Mouse (Mus musculus): ENCODE results near the gene Coq2. TPM values are rescaled to one million over a fixed set of nuclear protein-coding genes. Genes with fewer than 3 reads are reported as not detected.

Gene Coq2
- polyA plus RNA-seq, 1 experiment from 2014 or later = 13.7 TPM

DNA sequence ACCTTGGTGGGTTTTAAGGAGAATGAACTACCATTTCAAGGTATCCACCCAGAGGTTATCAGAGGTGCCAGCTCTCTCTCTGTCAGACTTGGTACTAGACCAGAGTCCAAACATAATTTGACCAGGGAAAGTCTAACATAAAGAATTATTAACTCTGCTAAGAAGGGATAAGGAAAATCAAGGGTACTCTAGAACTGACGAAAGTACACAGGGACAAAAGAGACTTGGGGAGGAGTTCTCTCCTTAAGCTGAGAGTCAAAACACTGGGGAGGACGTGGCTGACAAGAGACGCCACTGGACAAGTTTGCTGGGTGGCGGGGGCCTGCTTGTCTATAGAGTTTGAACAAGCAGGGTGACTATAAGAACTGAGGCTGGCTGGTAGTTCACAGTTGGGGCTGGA lies 28.4 kb downstream of the Coq2 start:
- no peaks in the 10 kb centered on the region for H3K79me2 ChIP-seq (ENCODE audit: inconsistent target)
- no peaks in the 10 kb centered on the region for H3K36me3 ChIP-seq (ENCODE audit: inconsistent target)
- 98% methylated on average over 4 of the region's 4 CpGs for WGBS (ENCODE audit: missing documents)
- H3K4me3 ChIP-seq (ENCODE audit: inconsistent target) = no peak overlapping the region
- H3K27ac ChIP-seq = no peak overlapping the region

GRCm38 (mm10) chr5:100643991-100644535 lies 30.9 kb downstream of the Coq2 start:
- H3K79me2 ChIP-seq (ENCODE audit: inconsistent target) = no peaks in the 10 kb centered on the region
- H3K36me3 ChIP-seq (ENCODE audit: inconsistent target) = no peaks in the 10 kb centered on the region
- 24% methylated on average over 7 of the region's 7 CpGs for WGBS (ENCODE audit: missing documents)
- H3K27ac ChIP-seq = peak overlapping the region; percentile 4; the same call in 1 of the 2 replicates
- H3K4me3 ChIP-seq (ENCODE audit: inconsistent target) = no peak overlapping the region

DNA sequence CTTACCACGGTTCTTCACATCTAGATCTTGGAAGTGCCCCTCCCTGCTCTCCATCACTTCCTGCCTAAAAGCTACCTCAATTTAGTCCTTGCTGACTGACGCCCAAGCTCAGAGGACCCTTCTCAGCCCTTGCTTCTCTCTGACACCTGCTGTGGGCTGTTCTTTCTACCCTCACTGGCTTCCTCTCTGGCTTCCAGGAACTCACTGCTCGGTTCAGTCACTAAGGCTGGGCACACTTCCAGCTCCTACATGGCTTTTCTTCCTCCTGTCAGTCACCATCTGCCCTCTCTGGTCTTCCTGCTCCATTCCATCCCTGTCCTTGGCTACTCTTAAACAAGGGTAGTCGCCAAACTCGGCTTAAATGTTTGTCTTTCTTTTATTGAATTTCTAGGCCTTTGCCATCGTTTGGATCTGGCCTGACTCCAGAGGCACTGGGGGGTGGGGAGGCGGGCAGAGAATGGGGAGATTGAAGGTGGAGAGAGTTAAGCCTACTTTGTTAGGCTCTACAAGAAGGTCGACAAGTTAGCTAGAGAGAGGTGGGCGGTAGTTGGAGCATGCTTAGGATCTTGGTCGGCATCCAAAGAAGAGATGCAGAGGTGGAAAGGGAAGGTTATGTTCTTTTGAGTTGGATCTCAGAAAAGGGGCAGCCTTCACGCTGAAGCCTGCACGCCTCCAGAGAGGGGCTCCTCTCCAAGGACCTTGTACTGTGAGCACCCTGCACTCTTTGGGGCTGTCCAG lies 31.5 kb downstream of the Coq2 start:
- Histone ChIP-seq H3K79me2 (ENCODE audit: inconsistent target) (no peaks in the 10 kb centered on the region), H3K4me3 (ENCODE audit: inconsistent target) (no peak overlapping the region), H3K36me3 (ENCODE audit: inconsistent target) (no peaks in the 10 kb centered on the region), H3K27ac (peak overlapping the region; percentile 4; the same call in 1 of the 2 replicates)
- 27% methylated on average over 12 of the region's 12 CpGs for WGBS (ENCODE audit: missing documents)

- Histone ChIP-seq H3K4me3 (ENCODE audit: inconsistent target) (no peak overlapping the region), H3K36me3 (ENCODE audit: inconsistent target) (no peaks in the 10 kb centered on the region), H3K27ac (no peak overlapping the region), H3K79me2 (ENCODE audit: inconsistent target) (no peaks in the 10 kb centered on the region)
- WGBS (ENCODE audit: missing documents) = 55% methylated on average over 5 of the region's 5 CpGs
Measured at GRCm38 (mm10) chr5:100642316-100642715, 32.6 kb downstream of the Coq2 start.

DNA sequence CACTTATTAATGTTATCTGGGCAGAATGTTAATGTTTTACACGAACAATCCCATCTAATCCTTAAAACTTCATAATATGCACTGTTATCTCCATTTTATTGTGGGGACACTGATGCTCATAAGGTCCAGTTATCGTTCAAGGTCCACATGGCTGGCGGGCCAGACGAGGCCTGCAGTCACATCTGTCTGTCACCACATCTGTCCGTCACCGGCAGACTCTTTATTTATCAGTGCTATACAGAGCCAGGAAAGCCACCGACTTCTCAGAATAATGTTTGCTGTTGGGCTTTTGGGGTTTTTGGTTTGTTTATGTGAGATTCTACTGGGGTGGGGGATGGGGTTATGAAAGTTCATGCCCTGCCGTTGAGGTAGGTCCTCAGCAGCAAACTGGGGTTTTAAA lies 36.5 kb downstream of the Coq2 start:
- Histone ChIP-seq H3K4me3 (ENCODE audit: inconsistent target) (no peak overlapping the region), H3K36me3 (ENCODE audit: inconsistent target) (no peaks in the 10 kb centered on the region), H3K27ac (peak overlapping the region; percentile 46; the same call in 1 of the 2 replicates), H3K79me2 (ENCODE audit: inconsistent target) (no peaks in the 10 kb centered on the region)
- 51% methylated on average over 8 of the region's 8 CpGs for WGBS (ENCODE audit: missing documents)

GRCm38 (mm10) chr5:100636794-100637544 lies 38.0 kb downstream of the Coq2 start:
- Histone ChIP-seq H3K36me3 (ENCODE audit: inconsistent target) (no peaks in the 10 kb centered on the region), H3K27ac (peak overlapping the region; percentile 82), H3K4me3 (ENCODE audit: inconsistent target) (no peak overlapping the region), H3K79me2 (ENCODE audit: inconsistent target) (no peaks in the 10 kb centered on the region)
- 24% methylated on average over 8 of the region's 8 CpGs for WGBS (ENCODE audit: missing documents)

DNA sequence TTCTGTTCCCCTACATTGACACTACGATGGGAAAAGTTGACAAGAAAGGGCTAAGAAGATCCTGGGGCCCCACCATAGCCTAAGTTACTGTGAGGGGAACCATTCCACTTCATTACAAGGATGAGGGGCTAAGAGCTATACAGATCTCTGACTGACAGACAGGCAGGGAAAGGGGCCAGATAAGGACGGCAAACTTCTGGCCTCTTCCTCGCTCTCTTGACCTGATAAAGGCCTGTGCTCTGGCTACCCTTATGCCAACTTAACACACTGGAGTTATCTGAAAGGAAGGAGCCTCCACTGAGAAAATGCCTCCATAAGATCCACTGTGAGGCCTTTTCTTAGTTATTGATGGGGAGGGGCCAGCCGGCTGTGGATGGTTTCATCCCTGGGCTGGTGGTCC lies 39.0 kb downstream of the Coq2 start:
- H3K79me2 ChIP-seq (ENCODE audit: inconsistent target) = no peaks in the 10 kb centered on the region
- no peak overlapping the region for H3K4me3 ChIP-seq (ENCODE audit: inconsistent target)
- peak overlapping the region; percentile 82 for H3K27ac ChIP-seq
- H3K36me3 ChIP-seq (ENCODE audit: inconsistent target) = no peaks in the 10 kb centered on the region
- WGBS (ENCODE audit: missing documents) = 86% methylated on average over 4 of the region's 4 CpGs

GRCm38 (mm10) chr5:100634885-100635478 lies 40.0 kb downstream of the Coq2 start:
- H3K79me2 ChIP-seq (ENCODE audit: inconsistent target) = no peaks in the 10 kb centered on the region
- no peak overlapping the region for H3K4me3 ChIP-seq (ENCODE audit: inconsistent target)
- peak overlapping the region; percentile 82 for H3K27ac ChIP-seq
- no peaks in the 10 kb centered on the region for H3K36me3 ChIP-seq (ENCODE audit: inconsistent target)
- WGBS (ENCODE audit: missing documents) = 89% methylated on average over 6 of the region's 8 CpGs

GRCm38 (mm10) chr5:100632540-100633129 lies 42.3 kb downstream of the Coq2 start:
- Histone ChIP-seq H3K36me3 (ENCODE audit: inconsistent target) (no peaks in the 10 kb centered on the region), H3K79me2 (ENCODE audit: inconsistent target) (no peaks in the 10 kb centered on the region), H3K4me3 (ENCODE audit: inconsistent target) (no peak overlapping the region), H3K27ac (no peak overlapping the region)
- 42% methylated on average over 8 of the region's 8 CpGs for WGBS (ENCODE audit: missing documents)

- WGBS (ENCODE audit: missing documents) = 93% methylated on average over 4 of the region's 4 CpGs
- Histone ChIP-seq H3K4me3 (ENCODE audit: inconsistent target) (no peak overlapping the region), H3K79me2 (ENCODE audit: inconsistent target) (no peaks in the 10 kb centered on the region), H3K36me3 (ENCODE audit: inconsistent target) (no peaks in the 10 kb centered on the region), H3K27ac (no peak overlapping the region)
Measured at GRCm38 (mm10) chr5:100628807-100629206, 46.1 kb downstream of the Coq2 start.

GRCm38 (mm10) chr5:100626526-100626925 lies 48.4 kb downstream of the Coq2 start:
- H3K27ac ChIP-seq = no peak overlapping the region
- H3K36me3 ChIP-seq (ENCODE audit: inconsistent target) = no peaks in the 10 kb centered on the region
- H3K79me2 ChIP-seq (ENCODE audit: inconsistent target) = no peaks in the 10 kb centered on the region
- 96% methylated on average over 6 of the region's 6 CpGs for WGBS (ENCODE audit: missing documents)
- no peak overlapping the region for H3K4me3 ChIP-seq (ENCODE audit: inconsistent target)

DNA sequence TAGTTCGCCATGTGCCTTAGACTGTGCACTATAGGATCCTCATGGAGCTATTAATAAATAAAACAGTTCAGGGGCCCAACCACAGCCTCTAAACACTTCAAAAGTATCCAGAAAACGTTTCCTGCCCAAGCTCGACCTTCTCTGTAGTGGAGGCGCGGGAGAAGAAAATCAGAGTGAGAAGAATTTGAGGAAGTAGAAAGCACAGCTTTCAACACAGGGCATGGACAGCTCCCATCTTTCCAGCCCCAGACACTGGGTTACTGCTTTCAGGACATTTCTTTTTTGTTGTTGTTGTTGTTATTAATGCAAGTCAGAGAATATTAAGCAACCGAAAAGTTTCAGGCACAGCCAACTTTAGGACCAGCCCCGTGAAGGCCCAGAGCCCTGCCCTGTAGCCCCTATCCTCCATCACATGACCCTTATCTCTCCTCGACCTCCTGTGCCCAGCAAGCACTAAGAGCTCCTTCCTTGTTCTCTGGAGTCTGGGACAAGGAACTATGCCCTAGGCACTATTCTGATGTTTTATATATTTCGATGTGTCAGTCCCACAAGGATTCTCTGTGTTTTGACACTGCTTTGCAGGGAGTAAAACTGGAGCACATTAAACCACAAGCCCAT lies 50.1 kb downstream of the Coq2 start:
- 28% methylated on average over 9 of the region's 9 CpGs for WGBS (ENCODE audit: missing documents)

GRCm38 (mm10) chr5:100622509-100623163 lies 52.3 kb downstream of the Coq2 start:
- Histone ChIP-seq H3K27ac (no peak overlapping the region), H3K36me3 (ENCODE audit: inconsistent target) (no peaks in the 10 kb centered on the region)
- WGBS (ENCODE audit: missing documents) = 89% methylated on average over 12 of the region's 12 CpGs

More for the DNA sequence above, 50.1 kb downstream of the Coq2 start:
- no peaks in the 10 kb centered on the region for H3K79me2 ChIP-seq (ENCODE audit: inconsistent target)
- no peaks in the 10 kb centered on the region for H3K36me3 ChIP-seq (ENCODE audit: inconsistent target)
- no peak overlapping the region for H3K27ac ChIP-seq
- no peak overlapping the region for H3K4me3 ChIP-seq (ENCODE audit: inconsistent target)

More at GRCm38 (mm10) chr5:100622509-100623163, 52.3 kb downstream of the Coq2 start:
- Histone ChIP-seq H3K4me3 (ENCODE audit: inconsistent target) (no peak overlapping the region), H3K79me2 (ENCODE audit: inconsistent target) (no peaks in the 10 kb centered on the region)
